Mouse (Mus musculus) left cerebral cortex, adult 9 months (tissue): ENCODE results near the gene Prkar1b.

ENCODE experiments used
- DNase-seq, 2 experiments: peaks; one replicate each; pipeline ENCODE4 v3.0.0; 2022; ENCODE audit warnings: low spot score in 2 of 2

The Prkar1b gene

DNA sequence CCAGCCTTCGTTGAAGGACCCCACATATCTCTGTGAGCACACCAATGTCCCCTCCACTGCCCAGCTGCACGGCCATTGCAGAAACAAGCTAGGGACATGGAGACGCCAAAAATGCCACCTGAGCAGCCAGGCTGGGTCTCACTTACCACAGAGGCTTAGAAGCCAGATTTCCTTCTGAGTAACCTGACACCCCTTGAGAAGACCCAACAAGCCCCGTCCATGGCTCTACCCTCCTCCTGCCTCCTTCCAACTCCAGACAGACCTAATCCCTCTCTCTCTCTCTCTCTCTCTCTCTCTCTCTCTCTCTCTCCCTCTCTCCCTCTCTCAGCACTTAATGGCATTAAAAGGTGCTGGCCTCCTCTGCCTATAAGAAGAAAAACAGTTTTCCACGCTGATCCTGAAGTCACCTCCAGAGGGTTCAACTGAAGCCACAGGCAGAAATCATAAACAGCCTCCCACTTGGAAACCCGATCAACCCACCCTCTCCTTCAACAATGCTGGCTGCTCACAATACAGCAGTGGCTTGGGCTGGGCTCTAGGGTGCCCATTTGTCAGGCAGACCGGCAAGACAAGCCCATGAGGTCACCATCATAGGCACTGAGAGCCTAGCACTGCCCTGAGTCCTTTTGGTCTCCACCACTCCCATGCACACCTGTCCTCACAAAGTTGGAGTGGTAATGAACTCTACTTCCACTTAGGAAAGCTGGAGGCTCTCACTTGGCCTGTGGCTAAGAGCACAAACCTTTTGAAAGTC, 82.8 kb downstream of the Prkar1b start:
- no peak for DNase-seq

- no peak for DNase-seq
Measured at GRCm38 (mm10) chr5:139064611-139065010, 85.2 kb downstream of the Prkar1b start.

DNA sequence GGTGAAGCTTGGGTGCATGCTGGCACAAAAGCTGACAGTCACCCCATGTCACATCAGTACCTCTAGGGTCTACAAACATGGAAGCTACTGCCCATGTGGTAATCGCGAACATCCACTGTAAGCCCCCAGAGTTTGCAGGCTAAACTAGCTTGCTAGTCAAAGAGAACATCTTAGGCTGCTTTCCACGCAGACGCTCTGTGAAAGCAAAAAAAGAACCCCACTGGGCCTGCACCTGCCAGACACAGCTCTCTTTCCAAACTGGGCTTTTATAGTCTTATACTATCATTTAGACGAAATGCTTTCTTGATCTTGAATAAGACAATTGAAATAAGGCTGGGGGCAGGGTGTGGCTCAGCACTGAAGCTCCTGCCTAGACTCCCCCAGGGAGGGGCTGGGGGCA, 88.1 kb downstream of the Prkar1b start:
- DNase-seq, result no peak

GRCm38 (mm10) chr5:139060460-139061051, 89.2 kb downstream of the Prkar1b start:
- DNase-seq, result no peak

- DNase-seq, result no peak
Measured at GRCm38 (mm10) chr5:139053176-139053575, 96.6 kb downstream of the Prkar1b start.

- DNase-seq, result peak; percentile 39 to 72
Measured at GRCm38 (mm10) chr5:139051276-139051675, 98.5 kb downstream of the Prkar1b start.

GRCm38 (mm10) chr5:139049367-139049766, 100.4 kb downstream of the Prkar1b start:
- DNase-seq, result peak; percentile 36 to 50

DNA sequence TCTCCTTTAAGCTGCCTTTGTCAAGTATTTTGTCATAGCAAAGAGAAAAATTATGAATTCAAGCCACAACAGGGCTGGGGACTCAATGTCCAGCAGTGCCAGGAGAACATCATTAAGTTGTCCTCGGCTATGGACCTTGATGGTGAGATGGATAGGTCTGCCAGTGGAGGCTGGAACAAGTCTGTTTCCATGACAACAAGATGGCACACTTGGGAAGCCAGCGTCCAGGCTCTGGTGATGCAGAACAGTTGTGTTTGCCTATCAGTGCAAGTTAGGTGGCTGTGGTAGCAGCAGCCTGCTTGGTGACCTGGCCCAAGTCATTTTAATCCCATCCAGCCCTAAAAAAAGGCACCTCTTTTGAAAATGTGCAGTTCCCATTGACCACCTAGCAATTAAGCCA, 102.6 kb downstream of the Prkar1b start:
- DNase-seq, result no peak

DNA sequence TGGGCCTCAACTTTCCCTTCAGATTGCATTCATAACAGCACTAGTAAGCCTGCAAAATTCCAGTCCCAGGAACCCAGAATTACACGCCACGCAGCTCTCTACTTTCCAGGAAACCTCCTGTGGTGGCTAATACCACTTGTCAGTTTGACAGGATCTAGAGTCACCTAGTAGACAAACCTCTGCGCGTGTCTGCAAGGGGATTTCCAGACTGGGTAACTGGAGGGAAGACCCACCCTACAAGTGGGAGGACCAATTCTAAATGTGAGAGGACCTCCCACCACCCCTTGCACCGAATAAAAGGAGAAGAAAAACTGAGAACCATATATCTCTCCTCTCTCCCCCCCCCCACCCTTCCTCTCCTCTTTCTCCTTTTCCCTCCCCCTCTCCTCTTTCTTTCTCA, 103.2 kb downstream of the Prkar1b start:
- DNase-seq, result no peak

DNA sequence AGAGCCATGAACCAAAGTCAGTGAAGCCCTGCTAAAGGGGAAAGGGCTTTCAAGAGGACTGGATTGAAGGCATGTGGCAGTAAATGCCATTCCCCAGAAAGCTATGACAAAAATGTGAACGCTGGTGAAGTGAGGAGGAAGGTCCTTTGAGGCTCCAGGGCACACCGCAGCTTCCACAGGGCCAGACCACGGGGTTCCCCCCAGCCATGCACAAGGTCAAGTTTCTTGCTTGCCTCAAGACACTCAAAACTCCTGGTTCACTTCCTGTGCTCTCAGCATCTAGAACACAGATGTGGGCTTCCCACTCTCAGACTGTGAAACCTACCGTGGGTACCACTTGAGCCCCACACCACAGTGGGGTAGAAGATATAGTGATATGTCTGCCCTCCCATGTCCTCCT, 106.3 kb downstream of the Prkar1b start:
- DNase-seq, result no peak

DNA sequence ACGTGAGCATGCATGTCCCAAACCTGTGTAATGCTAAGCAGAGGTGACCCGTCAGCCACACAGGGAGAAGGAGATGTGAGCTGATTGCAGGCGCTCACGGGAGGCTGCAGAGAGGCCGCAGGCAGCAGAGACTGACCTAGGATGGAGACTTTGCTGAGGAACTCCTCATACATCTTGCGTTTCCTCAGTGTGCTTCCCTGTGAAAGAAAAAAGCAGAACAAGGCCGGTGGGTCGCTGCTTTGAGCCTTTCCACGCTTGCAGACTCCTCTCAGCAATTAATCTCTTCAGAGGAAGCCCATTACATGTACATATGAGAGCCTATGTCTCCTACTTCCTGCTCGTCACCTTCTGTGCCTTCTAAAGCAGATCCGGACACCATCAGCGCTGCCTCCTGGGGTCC, 107.5 kb downstream of the Prkar1b start:
- no peak for DNase-seq

DNA sequence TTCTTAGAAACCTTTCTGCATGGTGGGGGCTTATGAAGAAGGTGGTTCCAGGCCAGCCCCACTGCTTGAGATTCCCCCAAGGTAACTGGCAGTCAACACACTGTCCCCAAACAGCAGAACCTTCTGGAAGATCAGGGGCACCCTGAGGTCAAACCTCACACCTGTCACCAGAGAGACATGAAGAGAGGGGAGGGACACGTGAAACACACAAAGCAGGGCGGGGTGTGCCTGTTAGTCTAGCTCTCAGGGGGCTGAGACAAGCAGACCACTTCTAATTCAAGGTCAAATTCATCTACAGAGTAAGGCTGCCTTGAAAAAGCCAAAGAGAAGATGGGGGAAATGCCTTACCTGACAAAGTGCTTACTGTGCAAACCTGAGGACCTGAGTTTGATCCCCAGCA, 114.6 kb downstream of the Prkar1b start:
- DNase-seq, result no peak

DNA sequence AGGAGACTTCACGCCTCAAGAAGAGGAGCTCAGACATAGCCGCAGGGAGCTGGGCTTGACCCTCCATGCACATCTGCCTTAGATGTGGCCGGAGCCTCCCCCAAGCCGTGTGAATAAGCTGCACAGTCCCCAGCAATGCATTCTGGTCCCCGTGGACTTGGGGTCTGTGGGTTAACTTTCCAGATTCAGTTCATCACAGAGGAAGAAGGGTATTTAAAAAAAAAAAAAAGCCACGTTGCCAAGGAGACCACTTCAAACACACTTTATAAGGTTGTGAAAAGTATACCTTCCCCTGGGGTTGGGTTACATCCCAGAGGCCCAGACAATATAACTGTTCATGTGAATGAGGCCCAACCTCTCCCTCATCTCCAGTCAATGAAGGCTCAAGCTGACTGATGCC, 115.1 kb downstream of the Prkar1b start:
- no peak for DNase-seq

DNA sequence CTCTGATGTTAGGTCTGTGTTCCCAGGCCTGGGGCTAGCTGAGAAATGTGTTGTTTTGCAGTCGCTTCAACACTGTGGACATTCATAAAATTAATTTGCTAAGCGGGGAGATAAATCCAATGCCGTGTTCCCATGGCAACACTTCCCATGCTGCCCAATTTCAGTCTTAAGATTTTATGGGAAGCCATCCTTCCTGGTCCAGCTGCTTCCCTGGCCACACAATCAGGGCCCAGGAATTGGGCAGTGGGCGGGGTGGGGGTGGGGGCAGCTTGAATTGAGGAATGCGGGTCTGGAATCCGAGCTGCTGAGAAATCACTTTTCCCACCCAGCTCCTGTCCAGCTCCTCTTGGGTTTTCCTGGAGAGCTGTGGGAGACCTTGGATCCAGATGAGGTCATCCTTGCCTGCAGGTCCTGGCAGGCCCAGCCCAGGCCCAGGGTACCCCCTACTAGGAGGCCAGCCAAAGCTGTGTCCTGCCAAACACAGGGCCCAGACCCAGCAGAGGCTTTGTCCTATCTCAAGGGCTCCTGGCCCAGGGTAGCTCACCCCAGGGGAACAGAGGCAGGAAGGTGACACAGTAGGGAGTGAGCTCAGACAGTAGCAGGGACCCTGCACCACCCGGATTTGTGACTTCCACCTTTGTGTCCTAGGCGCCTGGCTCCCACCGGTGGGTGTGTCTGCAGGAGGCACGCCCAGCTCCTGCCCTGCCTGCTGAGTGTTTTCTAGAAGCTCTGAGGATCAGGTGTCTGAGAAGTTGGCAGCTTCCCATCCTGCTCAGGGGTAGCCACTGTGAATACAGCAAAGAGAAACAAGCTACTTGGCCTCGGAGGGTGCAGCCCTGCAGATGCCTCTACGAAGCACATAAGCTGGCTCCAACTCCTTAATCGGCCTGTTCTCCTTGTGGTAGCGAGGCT, 116.1 kb downstream of the Prkar1b start:
- DNase-seq, result peak in 1 of 2 experiments; percentile 27

DNA sequence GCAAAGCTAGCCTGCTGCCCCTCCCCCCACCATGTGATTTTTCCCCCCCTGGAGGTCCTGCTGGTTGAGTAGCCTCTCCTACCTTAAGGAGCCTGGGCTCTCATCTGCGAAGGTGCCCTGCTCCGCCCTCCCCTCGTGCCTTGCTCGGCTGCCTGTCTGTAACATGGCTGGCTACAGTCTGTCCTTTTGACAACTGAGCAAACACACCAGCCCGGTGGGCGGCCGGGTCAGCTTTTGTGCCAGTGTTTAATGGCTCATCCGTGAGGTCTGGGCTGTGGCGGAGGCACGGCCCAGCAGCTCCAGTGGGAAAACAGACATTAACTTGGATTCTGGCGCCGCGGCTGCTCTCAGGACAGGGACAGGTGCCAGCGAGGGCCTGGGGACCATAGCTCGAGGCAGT, 122.2 kb downstream of the Prkar1b start:
- no peak for DNase-seq

- DNase-seq, result no peak
Measured at GRCm38 (mm10) chr5:139024351-139025105, 125.3 kb downstream of the Prkar1b start.

DNA sequence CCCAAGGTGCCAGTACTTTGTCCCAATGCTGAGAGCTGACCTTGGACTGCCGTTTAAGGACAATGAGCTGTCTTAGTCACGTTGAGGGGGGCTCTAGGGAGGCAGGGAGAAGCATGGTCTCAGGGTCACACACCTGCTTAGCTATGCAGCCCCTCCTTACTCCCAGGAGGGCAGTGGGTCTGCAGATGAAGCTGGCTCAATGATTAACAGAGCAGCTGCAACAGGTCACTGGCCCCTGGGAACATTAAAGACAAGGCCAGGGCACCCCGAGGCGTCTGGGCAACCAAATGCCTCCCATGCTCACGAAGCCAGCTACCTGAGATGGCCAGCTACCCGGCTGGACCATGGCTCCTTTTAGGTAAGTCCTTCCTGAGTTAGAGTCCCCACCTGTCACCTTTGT, 129.2 kb downstream of the Prkar1b start:
- DNase-seq, result no peak

- DNase-seq, result peak in 1 of 2 experiments; percentile 61
Measured at GRCm38 (mm10) chr5:139017371-139018124, 132.3 kb downstream of the Prkar1b start.

- DNase-seq, result no peak
Measured at GRCm38 (mm10) chr5:139015097-139015496, 134.7 kb downstream of the Prkar1b start.

DNA sequence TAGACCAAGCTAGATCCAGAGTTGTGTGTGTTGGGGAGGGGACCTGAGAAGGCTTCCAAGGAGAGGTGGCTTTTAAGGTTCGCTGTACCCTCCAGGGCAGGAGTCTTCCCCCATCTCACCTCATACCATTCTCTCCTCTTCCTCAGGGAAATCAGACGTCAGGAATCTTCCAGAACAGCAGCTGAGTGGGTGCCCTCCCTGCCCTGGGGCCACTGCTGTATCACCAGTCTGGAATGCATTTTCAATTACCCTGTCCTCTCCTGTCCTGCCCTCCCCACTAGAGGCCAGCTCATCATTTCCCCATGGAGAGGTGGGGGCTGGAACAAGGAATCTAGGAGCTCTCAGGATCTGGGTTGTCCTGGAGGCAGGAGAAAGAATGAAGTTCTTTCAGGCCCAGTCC, 139.2 kb downstream of the Prkar1b start:
- DNase-seq, result no peak

DNA sequence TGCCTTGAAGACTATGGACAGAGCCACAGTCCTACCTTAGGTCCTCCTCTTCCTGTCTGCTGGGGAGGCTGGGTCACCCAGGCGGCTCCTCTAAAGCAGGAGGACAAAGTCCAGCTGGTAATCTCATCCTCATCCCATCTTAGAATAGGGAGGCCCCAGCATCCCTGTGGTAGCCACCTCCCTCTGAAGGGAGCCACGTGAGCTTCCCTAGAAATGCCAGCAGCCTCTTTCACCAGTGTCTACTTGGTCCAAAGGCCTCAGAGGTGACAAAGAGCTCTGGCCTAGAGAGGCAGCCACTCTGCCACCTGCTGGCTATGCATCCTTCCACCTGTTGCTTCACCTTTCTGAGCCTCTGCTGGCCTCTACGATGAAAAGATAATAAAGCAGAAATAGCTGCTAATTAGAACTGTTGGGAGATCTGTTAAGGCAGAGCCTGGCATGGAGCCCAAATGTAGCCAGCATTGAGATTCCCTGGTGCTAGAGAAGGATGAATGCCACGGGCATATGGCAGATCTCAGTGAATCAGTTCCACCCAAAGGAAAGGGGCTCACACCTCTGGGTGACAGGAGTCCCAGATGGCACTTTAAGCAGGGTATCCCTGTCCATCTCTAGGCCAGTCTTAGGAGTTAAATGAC, 142.5 kb downstream of the Prkar1b start:
- no peak for DNase-seq
